Mouse (Mus musculus) 3134 (cell line): ENCODE data around the gene Rbpjl.
A peak's percentile ranks its signal among the peaks of the same experiment; 100 is the strongest.

Source experiments
- DNase-seq: peaks from one replicate; pipeline ENCODE4 v3.0.0-alpha.2; 2011; ENCODE audit warnings: low spot score; ENCODE audit not compliant: insufficient read length; ENCODE audit errors: extremely low read depth

The Rbpjl gene

DNA sequence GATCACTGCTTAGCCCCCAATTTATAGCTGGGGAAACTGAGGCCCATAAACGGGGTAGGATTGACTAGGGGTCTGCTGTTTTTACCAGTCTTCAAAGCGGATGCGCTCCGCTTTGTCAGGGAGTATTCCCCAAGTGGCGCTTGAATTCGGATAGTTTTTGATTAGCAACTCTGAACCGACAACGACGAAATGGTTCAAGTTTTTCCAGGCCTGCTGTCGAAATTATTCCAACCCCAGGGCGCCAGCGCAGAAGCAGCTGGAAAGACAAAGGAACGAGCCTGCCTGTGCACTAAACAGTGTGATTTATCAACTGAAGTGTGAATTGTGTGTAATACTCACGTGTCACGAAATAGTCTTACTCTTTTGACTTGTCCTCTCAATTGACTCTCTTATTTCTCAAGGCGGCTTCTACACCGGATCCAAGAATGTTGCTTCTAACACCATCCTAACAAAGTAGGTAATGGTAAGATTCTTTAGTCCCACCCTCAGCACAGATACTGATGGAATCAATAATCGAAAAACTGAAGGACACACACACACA, 40.6 kb downstream of the Rbpjl start, which contains the start of gene Sdc4:
Gene Sdc4, minus strand, starts transcription at position 428 of the 541 bp plus-strand sequence.
- no peak for DNase-seq

DNA sequence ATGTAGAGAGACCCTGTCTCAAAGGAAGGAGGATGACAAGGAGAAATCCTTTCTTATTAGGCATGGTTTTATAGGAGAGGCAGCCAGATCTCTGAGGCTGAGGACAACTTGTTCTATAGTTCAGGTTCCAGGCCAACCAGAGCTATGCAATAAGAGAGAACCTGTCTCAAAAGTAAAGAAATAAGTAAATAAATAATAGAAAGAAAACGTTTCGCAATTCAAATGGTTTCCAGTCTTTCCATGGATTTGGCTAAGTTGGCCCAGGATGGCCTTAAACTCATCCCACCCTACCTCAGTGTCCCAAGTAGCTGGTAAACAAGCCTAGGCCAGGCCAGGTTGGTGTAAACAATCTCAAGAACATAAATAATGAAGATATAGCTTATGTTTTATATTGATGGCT, 41.8 kb downstream of the Rbpjl start:
- DNase-seq = no peak

DNA sequence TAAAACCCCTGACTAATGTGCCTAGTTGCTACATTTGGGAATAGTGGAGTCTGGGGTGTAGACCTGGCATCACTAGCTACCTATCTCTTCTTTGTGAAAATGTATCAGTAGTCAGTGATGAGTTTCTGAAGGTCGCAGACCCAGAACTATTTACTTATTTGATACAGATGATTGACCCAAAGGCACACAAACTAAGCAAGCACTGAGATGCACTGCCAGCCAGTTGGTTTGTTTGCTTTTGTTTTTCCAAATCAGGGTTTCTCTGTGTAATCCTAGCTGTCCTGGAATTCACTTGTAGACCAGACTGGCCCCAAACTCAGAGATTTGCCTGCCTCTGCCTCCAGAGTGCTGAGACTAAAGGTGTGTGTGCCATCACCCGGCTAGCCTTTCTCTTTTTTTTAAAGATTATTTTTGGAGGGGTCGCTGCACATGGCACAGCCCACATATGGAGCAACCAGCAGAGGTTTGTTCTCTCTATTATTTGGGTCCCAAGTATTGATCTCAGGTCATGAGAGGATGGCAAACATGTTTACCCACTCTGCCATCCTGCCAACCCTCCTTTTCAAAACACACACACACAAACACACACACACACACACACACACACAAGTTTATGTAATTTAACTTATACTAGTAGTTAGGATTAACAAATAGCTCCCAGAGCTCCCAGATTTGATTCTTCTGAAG, 42.6 kb downstream of the Rbpjl start:
- DNase-seq = no peak

DNA sequence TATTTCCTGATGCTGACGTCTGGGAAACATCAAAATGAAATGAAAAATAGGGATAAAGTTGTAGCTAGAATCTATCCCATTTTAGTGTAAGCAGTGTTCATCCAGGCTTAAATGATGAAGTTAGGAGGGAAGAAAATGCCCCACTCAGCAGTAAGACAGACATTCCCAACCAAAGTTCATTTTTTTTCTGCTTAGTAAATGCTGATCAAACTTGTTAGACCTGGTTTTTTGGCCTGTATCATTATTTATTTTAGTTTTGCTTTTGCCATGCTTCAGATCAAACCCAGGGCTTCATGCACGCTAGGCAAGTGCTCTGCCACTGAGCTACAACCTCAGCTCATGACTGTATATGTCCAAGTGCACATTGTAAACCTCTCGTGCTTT, 43.1 kb downstream of the Rbpjl start:
- no peak for DNase-seq

DNA sequence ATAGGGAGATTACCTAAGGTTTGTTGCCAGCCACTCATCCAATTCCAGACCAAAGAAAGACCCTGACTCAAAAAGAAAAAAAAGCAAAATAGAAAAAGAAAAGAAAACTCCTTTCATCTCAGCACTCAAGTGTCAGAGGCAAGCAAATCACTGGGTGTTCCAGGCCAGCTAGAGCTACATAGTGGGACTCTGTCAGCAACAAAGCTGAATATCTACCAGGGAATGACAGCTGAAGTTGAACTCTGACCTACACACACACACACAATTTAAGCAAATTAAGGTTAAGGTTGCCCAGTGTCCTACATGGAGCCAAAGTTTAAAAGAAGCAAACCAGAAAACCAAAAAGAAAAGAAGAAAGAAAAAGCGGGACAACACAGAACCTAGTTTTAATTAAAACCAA, 45.2 kb downstream of the Rbpjl start:
- DNase-seq = no peak

DNA sequence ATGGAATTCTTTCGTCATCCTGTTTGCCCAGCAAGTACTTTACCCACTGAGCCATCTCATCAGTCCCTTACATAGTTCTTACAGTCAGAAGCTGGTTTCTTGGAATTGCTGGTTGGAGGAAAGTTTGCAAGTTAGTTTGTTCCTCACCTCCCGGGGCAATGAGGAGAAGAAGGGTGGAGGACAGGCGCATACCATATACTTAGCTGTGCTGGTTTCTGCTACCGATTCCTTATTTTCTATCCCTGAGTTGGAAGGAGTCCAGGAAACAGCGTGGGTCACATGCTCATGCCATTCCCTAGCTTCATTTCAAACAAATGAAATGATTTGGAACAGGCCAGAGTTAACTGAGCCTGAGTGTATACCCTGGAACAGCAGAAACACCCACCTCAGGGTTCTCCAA, 46.0 kb downstream of the Rbpjl start:
- no peak for DNase-seq

DNA sequence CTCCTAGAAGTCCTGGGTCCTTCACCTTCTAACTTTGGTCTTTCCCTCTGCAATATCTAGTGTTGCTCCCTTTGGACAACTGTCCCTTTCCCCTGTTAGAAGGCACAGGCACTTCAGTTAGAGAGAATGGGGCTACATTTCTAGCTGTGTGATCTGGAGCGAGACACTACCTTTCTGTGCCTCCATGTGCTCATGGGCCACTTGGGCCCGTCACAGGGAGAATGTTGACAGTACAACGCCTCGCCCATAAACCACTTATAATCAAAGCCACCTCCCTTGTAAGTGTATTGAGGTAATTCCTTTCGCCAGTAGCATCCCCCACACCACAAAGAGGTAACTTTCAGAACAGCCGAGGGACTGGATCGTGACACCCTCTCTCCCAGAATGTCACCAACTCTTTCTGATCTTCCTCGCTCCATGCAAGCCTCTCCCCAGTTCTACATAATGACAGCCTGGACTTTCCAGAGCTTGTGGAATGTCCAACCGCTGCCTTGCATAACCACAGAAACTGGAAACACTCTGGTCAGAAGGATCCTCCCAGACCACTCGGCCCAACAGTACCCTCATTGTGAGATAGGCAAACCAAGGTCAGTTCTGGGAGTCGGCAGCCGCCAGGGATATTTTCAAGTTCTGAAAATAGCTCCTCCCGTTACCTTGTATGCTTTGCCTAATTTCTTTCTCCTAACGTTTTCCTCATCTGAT, 46.6 kb downstream of the Rbpjl start:
- DNase-seq = no peak

DNA sequence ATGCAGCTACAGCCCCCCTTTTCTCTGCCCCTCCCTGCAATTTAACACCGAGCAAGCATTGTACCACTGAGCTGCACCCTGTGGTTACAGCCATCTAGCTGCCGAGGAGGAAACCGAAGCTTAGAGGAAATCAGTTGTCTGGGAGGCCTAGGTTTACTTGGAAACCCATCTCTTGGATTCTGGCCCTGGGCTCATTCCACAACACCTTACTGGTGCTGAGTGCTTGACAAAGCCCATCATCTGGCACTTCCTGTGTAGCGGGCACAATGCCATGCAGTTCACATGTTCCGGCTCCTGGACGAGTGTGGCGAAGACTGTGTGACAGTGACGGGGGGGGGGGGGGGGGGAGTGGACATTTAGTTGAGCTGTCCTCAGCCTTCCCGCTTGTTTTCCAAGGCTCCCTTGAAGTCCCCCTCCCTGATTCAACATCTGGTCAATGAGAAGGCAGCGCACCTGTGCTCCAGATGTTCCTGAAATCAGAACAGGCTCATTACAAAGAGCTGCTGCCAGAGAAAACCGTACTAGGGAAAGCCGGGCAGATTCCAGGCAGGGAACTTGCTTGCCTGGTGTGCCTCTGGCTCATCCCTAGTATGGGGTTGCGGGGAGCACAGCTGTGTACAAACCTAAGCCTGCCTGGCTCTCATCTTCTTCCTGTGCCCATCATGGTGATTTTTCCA, 49.2 kb downstream of the Rbpjl start:
- DNase-seq = peak; percentile 65

DNA sequence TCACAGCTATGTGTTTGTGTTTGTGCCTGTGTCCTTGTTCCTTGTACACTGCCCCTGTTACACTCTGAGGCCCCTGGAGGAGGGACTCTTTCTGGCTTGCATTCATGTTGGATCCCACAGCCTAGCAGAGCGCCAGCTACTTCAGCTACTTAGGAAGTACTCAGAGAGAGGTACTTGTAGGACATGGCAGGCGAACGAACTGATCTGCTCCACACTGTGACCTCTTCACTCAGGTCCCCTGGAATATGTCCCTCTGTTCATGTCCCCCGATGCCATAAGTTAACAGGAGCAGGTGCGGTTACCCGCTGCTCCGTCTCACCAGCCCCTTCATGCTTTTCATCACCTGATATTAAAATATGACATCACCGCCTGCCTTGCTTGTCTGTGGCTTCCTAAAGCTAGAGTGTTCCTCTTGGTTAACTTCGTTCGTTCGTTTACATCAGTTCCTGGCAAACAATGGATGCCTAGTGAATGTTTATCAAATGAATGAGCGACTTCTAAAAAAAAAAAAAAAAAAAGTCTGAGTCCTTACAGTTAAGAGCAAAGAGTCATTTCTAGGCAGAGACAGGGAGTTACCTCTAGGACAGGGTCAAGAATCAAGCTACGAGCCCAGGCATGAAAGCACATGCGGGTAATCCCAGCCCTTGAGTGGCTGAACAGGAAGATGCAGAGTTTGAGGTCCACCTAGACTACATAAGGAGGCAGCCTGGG, 50.3 kb downstream of the Rbpjl start:
- no peak for DNase-seq

DNA sequence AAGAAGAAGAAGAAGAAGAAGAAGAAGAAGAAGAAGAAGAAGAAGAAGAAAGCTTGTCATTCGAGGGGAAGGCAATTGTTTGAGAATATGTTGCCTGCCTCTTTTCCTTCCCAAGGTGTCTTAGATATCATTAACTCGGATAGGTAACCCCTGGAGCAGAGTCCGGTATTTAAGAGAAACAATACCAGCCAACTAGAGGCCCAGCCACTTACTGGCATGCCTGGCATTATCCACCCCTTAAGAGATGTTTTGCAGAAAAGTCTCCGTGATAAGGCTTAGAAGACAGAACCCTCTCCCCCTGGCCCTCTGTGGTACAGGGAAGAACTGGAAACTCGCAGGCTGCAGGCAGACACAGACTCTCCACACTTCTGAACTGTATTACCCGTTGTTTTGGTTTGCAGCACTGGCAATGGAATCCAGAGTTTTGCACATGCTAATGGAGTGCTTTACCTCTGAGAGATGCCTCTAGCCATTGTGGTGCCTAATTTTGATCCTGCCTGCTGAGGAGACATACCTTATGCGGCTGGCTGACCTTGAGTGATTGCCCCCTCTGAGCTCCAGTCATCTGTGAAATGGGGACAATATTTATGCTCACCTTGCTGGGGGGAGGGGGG, 51.1 kb downstream of the Rbpjl start:
- no peak for DNase-seq

DNA sequence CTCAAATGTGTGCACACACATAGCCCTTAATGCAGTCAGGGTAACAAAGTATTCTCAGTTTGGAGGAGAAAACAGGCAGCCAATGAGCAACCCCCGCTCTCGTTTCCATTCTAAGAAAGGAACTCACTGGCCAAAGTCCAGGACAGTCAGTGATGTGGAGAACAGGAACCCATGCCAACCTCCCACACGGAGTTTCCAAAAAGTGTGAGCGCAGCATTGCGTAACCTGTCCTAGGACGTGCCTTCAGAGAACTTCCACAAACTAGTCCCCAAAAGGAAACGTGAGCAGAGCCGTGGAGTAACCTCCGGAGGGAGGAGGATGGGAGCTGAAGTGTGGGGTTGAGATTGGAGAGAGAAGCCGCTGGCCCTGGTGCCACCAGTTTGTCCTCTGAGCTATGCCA, 51.9 kb downstream of the Rbpjl start:
- DNase-seq = peak; percentile 71

DNA sequence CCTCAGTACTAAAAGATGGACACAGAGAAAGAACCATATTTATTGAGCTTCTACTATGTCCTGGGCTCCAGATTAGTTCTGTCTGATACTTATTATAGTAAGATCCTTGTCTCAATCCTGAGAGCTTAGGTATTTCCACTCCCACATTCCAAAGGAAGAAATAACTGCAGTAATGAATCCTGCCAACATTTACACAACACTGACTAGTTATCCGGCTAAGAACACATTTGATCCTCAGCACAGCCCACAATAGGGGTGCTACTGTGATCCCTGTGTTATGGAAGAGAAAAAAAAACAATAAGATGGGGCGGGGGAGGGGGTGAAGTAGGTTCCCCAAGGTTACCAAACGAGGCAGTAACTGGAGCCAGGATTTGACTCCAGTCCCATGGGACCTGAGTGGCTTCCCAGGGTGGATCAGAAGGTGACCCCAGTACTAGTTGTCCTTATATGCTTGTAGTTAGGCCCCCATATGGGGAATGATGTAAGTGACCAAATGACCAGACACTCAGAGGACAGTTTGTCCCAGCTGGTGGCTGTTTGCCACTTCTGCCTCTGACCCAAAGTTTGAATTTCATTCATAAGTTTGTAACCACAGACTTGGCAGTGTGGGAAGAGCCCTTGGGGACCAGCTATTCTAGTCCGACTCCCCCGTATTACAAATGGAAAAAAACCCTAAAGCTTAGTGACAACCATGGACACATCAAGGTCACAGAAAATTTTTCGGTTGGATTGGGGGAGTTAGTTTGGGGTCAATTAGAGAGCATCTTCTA, 52.7 kb downstream of the Rbpjl start:
- DNase-seq = peak; percentile 62

DNA sequence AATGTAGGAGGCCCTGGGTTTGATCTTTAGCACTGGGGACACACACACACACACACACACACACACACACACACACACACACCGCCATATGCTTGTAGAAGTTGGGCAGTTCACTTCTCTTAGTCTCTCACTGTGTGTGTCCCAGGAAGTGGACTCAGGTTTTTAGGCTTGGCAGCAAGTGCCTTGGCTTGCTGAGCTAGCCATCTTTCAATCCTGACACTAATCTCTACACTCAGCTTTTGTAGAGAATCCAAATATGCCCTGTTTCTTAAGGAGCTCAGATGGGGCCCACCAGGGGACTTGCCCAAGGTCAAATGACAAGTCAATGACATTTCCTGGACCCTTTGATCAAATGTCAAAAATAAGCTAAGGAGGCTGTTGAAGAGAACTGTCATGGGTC, 53.5 kb downstream of the Rbpjl start:
- no peak for DNase-seq

DNA sequence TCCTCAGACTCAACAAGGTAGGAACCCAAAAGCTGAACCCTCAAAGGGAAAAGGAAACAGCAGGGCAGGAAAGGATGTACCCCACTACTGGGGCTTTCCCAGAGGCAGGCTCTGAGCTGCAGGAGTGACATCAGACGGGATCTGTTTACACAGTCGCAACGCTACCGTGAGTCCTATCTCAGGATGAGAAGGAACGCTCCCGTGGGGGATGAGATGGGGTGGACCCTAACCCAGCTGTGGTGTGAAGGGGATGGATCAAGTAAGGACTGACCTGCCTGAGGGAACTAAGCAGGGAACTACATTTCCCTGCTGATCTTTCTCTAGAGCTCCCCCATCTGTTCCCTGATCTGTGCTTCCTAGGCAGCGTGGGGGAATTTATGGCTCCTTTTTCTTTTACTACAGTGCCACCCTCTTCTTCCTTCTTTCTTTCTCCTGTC, 53.9 kb downstream of the Rbpjl start, which contains the start of gene Sys1:
Gene Sys1, plus strand, starts transcription at position 101 of the 437 bp plus-strand sequence.
- DNase-seq = no peak

DNA sequence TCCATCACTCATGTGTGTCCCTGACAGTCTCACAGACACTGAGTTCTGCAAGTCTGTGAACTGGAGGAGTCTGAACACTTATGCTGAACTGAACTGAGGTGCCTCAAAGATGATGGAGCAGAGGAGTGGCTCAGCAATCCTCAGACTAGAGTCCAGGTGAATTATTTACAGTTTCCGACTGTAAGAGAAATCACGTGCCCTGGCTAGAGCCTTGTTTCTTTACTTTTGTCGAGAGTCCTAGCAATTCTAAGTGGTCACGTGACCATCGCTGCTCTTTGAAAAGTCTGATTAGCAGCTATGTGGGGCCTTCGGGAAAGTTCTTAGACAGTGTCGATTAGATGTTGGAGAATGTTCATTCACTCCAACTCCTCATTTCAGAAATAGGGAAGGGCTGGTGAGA, 55.0 kb downstream of the Rbpjl start:
- no peak for DNase-seq

DNA sequence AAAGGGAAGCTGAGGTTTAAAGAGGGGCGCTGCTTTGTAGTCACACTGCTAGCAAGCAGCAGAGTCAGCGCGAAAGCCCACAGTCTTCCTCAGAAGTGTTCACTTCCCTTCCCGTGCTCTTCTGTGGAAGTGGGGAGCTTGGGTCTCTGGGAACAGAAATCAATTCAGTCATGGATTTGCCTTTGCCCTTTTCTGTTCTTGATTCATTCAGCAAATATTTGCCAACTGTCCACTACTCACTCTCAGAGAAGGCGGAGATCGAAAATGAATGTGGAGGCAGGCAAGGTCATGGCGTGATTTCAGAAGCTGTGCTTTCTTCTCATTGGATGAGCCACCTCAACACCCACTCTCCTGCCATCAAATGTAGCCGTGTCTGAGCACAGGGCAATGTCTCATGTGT, 55.6 kb downstream of the Rbpjl start:
- DNase-seq = no peak

DNA sequence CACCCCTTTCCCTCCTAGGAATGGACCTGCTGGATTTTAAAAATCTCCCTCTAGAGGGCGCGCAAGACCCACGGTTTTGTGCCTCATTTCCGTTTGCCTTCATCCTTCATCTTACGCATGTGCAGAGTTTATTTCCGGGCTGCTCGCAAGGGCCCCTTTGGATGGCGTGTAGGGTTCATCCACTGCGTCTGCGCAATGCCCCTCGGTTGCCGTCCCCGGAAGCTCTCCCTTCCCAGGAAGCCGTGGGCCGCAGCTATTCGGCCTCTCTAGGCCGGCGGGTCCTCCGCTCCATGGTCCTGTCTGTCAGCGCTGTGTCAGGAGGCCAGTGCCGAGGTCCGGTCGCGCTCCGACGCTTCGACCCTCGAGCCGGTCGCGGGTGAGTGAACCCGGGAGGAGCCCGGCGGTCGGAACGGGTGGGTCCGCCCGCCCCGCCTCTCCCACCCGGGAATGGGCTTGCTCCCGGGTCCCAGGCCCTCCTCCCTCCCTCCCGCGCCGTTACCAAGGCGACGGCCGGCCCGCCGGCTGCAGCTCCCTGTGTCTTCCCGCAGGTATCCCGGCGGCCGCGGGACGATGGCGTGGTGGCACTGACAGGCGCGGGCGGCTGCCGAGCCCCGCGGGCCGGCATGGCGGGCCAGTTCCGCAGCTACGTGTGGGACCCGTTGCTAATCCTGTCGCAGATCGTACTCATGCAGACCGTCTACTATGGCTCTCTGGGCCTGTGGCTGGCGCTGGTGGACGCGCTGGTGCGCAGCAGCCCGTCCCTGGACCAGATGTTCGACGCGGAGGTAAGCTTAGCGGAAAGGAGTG, 58.0 kb downstream of the Rbpjl start, which contains the start of gene Gm20458:
Gene Gm20458, plus strand, starts transcription at position 223 of the 807 bp plus-strand sequence.
- peak; percentile 95 for DNase-seq
